Mouse (Mus musculus) adipocyte (in vitro differentiated cells): ENCODE data around the gene Vps51.

Experiments used
- DNase-seq: peaks from one replicate; pipeline ENCODE4 v3.0.0-alpha.2; 2016; ENCODE audit warnings: low spot score

Vps51 gene

DNA sequence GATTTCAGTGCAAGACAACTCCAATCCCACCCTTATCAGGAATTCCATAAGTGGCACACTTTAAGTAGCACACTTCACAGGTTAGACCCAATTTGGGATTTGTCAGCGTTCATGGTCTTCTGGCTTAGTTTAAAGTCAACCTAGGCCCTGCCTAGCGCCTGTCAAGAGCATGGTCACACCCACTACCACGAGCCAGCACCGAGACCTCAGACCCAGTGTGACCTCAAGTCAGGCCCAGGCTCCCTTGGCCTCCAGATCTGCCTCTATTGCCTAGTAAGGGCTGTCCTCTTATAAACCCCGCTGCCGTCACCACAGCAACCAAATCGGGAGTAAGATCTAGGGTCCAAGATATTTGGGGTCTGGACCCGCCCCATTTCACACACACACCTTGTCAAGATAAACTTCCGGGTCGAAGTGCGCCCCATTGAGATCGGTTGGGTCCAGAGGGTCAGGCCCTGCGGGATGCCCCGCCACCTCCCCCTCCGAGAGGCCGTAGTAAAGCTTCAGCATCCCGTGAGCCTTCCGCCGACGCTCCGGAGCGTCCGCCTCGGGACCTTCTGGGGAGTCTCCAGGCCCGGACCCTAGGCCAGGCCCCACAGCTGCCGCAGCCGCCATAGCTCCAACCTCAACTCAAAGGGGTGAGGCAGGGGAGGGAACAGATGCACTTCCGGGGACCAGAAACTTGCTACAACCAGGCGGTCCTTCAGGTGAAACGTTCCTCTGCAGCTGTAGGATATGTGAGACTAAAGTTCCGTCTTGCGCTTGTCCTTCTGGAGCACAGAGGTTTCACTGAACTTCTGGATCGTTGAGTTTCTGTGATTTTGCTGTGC is at the start of gene Vps51:
Gene Vps51, minus strand, starts transcription at position 668 of the 830 bp plus-strand sequence.
- peak; percentile 97 for DNase-seq

DNA sequence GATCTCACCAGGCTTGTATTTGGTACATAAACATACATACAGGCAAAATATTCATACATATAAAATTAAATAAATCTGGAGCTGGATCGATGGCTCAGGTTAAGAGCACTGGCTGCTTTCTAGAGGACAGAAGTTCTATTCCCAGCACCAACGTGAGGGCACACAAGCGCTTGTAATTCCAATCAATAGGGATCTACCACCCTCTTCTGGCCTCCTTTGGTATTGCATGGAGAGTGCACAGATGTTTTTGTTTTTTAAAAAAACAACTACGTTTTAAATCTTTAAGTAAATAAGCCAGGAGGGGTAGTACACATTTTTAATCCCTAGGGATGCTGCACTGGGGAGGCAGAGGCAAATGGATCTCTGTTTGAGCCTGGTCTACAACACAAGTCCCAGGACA is 49.3 kb upstream of the Vps51 start:
- peak; percentile 81 for DNase-seq

DNA sequence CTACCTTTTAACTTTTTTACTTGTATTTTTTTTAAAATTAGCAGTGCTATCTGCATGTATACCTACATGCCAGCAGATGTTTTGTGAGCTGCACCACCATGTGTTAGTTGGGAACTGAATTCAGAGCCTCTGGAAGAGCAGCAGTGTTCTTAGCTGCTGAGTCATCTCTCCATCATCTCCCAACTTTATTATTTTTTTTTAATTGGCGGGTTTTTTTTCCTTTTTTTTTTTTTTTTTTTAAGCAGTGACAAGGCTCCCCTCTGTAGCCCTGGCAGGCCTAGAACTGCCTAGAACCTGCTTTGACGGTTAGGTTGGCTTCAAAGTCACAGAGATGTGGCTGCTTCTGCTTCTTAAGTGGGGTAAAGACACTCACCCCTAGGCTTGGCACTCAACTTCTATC is 47.9 kb upstream of the Vps51 start:
- DNase-seq: peak; percentile 55

DNA sequence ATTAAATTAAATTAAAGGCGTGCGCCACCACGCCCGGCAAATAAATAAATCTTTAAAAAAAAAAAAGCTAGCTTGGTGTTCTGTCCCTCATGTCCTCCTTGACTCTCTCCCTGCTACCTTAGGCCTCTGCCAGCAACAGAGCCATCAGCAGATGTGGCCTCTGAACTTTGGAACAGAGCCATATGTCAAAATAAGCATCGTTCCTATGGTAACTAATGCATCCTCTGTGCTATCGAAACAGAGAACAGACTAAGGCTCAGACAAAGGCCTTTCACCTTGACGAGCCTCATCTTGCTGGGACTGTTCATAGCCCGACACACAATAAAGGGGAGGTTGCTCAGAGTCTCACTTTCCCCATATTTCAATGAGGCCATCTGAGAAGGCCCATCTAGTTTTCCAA is 46.3 kb upstream of the Vps51 start:
- peak; percentile 69 for DNase-seq

DNA sequence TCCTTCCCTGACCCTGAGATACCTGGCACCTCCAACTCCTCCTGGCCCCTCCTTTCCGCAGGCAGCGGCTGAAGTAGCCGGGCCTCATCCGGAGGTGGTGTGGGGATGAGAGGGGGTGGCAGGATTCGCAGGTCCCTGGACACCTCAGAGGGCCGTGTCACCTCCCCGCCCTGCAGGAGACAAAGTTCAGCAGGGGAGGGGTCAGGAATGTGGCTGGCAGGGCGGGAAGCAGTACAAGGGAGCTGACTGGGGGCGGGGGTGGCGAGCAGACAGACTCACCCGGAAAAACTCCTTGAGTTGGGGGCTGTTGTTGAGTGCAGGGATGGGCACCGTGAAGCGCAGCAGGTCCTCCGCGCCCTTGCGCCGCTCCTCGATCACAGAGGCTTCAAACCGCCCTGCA is 44.7 kb upstream of the Vps51 start:
- no peak for DNase-seq

DNA sequence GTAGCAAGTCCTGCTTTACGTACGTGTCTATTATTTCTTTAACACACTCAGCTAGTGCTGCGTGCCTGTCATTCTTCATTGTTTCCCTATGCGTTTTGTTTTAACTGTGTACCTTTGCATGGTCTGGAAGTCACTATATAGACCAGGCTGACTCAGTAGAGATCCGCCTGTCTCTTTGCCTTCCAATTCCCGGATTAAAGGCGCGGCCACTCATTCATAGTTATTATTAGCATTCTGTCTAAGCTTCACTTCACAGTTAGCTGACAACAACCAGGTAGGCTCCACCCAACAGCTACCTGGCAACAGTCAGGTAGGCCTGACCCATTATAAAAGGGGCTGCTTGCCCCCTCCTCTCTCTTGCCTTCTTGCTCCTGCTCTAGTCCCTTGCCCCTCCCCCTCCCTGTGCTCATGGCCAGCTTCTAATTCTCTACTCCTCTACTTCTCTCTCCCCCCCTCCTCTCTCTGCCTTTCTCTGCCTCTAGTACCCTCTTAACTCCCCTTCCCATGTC is 41.7 kb upstream of the Vps51 start:
- DNase-seq: no peak

DNA sequence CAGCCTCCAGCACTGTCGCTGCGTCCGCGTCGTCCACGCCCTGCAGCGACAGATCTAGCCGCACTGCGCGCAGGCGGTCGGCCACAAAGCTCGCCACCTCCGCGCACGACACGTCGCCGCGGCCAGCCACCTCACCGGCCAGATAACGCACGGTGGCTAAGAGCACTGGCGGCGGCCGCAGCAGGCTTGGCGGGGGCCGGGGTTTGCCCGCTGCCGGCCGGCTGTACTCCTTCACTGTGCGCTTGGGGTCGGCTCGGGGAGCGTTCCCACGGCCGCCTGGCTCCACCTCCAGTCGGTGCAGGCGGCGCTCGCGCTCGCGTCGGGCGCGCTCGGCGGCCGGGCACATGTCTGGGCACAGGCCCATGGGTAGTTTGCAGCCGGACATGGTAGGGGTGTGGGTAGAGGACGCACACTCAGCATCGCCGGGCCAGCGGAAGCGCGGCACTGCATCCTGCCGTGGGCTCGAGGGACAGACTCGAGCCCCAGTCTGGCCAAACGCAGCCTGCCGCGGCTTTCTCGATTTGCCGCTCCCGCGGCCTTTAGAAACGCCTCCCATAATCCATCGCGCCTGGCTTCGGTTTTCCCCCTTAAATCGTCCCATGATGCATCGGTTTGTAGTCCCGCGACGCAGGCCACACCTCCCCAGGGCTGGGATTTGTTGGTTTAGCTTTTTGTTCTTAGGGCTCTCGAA is 41.1 kb upstream of the Vps51 start, which contains the start of gene Sac3d1:
Gene Sac3d1, minus strand, starts transcription at position 665 of the 691 bp plus-strand sequence.
- DNase-seq: peak; percentile 96

DNA sequence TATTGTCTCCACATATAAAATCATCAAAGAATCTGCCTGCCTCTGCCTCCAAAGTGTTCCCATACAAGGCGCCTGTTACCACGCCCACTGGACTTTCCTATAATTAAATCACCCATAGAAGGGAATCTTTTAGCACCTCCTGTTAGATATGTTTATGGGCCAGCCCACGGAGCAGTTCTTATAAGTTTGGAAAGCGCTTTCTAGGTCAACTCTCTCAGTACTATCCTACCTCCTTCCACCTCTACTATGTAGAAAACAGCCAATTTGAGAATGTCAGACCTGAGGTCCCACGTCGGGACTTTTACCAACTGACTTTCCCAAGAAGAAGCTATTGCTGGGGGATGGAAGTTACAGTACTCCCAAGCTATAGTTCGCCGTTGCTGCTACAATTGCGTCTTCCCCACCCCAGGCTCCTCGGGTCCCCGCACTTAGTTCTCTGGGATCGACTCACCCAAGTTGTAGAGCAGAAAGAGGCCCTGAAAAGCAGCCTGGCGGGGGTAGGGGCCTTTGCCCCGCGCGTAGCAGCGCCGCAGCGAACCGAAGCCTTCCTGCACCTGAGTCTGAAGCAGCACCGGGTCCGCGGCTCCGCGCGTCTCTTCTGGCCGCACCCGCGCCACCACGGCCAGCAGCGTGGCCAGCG is 40.4 kb upstream of the Vps51 start:
- peak; percentile 26 for DNase-seq

DNA sequence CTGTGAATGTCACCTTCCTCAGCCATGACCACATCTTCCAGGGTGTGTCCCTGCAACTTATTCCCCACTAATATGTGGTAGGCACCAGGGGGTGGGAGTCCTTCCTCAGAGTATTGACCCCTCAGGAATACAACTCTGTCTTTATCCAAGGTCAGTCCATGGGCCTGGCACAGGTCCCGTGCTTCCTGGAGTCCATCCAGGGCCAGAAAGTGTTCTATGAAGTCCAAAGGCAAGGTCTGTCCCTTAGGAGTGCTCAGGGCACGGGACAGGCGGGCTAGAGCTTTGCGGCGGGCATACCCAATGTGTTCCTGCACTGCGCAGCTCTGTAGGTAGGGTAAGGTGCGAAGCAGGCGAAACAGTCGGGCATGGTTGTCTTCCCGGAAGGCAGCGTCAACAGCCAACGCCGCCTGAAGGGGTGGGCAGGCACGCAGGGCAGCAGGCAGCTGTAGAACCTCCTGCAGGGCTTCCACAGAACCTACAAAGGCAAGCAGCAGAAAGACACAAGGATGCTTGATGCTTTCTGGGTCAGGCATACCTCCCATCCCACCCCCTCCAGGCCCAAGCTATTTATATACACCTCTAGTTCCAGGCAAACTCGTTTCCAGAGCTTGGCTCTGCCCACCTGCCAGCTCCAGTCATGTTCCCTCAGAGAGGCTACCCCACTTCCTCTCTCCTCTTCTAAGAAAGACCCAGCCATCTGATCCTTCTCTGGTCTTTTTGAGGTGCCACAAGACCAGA is 39.3 kb upstream of the Vps51 start:
- no peak for DNase-seq

DNA sequence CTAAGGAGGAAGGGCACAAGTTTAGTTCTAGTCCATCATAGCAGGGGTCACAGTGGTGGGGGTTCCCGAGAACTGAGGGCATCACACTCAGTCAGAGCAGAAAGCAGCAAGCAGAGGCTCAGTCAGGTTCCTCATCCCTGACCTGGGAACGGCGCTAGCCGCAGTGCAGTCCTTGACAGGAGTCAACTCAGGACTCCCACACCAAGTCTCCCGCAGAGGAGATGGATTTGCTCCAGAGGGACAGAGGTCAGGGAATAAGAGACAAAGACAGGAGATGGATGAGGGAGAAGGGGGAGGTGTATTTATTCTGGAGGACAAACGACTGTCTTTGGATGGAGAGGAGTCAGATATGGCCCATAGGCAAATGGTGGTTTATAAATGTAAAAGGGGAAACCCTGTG is 36.1 kb upstream of the Vps51 start:
- DNase-seq: no peak

DNA sequence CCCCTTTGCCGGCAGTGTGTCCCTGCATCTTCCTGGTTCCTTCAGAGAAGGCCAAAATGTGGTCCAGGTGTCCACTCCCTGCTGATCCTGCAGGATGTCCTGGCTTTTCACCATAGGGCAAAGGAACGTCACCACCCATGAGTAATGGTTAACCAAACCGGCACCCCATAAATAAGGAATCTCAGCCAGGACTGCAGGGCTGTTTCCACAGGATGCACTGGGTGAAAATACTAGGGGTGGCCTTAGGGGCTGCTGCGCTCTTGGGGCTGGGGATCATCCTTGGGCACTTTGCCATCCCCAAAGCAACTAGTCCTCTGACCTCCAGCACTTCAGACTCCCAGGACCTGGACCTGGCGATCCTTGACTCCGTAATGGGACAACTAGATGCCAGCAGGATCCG is 28.6 kb upstream of the Vps51 start, which contains the start of gene Naaladl1:
Gene Naaladl1, plus strand, starts transcription at position 197 of the 400 bp plus-strand sequence.
- DNase-seq: no peak

DNA sequence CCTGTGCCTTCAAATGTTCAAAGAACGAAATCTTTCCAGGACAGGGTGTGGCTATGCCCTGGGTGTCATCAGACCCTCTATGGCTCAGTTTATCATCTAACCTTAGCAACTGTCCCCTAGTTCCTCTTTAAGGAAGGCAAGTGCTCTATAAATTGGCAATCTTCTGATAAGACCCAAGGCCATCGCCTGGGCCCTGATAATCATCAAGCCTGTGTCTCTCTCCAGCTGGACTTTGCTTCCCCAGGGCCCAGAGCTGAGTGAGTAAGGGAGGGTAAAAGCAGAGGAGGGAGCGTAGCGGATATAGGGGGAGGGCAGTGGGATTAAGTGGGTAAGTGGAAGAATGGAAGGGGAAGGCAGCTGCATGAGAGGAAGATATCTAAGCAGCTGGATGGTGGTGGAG is 27.4 kb upstream of the Vps51 start:
- no peak for DNase-seq

DNA sequence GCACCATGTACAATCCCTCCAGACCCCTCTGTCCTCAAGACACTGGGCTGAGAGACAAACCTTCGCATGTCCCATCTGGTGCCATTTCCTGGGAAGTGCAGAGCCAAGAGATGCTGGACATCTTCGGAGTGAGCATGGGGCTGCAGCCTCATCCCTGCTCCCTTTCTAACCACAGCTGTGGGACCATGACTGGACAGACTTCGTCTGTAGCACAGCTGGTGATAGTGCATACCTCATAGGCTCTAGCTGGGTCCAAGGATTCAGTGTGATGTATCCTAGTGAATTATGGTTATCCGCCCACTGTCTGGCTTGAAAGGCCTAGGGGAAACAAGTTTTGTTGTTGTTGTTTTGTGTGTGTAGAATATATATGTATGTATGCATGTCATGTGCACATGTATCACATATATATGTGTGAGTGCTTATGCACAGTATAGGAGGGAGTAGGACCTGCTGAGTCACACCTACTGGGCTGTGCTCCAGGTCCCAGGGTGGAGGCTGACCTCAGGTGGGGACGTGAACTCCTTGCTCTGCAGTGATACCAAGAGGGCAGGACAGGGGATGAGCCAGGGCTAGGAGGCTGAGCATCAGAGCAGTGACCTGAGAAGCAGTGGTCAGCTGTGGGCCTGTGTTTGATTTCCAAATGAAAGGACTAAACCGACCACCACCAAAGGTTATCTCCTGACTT is 25.3 kb upstream of the Vps51 start:
- no peak for DNase-seq

DNA sequence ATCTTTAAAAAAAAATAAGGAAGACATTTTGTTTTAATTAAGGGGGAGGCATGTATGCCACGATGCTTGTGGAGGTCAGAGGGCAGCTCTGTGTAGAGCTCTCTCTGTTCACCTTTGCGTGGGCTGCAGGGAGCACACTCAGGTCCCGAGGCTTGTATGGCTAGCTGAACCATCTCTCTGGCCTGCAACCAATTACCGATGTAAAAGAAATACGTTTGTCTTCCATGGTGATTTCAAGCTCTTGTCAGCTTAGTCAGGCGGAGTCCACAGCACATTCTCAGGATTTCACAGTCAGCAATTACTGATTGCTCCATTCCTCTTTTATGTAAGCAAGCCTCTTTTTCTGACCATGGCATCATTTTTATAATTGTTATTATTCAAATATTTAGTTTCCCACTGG is 24.2 kb upstream of the Vps51 start:
- no peak for DNase-seq

DNA sequence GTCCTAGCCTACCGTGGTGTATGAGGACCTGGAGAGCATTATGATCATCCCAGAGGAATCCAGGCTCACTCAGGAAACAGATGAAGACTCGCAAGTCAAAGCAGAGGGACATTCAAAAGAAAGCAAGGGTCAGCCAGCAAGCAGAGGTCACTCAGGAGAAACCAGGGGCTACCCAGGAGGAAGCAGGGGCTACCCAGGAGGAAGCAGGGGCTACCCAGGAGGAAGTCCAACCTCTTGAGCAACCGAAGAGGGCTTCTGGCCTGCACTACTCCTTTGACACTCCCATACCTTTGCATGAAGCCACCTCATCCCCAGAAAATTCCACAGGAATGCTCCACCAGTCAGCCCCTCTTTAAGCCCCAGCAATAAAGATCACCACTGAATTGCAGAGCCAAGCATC is 20.8 kb upstream of the Vps51 start:
- no peak for DNase-seq

DNA sequence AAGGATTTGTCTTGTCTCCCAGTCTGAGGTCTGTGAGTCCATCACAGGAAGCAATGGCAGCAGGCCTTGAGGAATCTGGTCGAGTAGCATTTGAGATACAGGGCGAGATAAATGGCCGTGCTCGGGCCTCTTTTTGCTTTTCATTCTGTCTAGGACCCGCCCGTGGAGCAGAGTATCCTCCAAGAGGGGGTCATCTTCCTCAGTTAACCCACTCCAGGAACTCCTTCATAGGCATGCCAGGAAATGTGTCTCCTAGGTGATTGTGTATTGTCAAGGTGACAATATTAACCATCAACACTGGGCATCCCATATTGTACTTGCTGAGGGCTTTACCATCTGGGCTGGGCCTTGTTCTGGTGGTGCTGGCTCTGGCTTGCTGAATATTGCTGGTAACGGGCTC is 17.1 kb upstream of the Vps51 start, which contains the start of gene AC131692.1:
Gene AC131692.1, plus strand, starts transcription at position 301 of the 400 bp plus-strand sequence.
- DNase-seq: no peak

DNA sequence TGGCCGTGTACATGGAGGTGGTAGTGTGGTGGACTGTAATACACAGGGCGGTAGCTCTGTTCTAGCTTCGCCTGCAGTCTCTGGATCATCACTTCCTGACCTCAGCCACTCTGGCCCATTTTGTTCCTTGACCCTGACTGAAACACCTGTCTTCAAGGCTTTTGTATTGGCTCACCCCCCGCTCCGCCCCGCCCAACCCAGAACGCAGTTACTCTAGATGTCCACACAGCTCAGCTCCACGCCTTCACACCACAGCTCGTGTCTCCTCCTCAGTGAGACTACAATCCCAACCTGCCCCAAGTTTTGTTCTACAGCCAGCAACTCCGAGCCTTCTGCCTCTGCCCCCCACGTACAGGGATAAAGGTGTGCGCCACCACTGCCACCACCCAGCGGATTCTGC is 11.8 kb upstream of the Vps51 start:
- DNase-seq: no peak

DNA sequence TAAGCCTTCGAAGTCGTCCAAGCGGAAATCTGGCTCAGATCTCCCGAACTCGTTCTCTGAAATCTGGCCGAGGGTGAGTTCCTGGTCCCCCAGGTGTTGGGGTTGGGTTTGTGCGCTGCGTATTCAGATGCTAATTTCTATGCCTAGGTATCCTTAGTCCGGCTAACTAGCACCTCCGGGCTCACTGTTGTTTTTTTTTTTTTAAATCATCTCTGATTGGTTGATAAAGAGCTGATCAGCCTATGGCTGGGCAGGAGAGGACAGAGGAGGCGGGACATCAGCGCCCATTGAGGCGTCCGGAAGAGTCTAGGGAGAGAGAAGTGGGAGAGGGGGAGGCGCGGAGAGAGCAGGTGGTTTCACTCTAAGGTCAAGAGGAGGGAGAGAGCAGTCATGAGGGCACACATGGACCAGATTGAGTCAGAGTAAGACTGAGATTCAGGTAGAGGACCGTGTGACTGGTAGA is 8.4 kb upstream of the Vps51 start:
- DNase-seq: peak; percentile 76

DNA sequence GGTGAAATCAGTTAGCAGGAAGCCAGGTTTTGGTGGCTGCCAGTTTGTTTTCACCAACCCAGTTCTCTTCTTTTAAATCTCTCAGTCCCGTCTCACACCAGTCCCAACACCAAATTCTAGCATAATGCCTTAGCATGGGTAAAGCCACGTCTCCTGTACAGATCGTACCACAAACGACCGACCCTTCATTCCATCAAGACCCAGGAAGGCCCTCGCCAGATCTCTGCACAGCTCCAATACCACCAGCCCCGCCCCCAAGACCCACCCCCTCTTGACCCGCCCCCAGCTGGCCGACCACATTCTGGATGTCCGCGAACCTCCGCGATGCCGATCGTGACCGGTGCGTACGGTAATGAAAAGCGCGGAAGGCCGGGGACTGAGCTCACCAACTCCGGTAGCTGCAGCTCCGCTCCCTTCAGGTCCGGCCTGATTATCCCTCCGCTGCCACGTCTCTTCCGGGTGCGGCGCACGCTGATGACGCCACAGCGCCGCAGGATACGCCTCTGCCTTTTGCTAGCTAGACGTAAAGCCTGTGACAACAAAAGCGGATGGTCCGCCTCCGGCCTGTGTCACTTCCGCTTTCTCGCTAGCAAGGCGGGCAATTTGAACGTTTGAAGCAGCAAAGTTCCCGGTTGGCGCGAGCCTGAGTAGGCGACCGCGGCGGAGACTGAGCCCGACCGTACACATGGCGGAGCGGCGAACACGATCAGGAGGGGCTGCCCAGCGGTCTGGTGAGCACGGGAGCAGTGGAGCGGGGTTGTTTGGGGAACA is 7.6 kb upstream of the Vps51 start, which contains the start of the genes Zfpl1 and Cdca5:
Gene Zfpl1, minus strand, starts transcription at position 479 of the 771 bp plus-strand sequence.
Gene Cdca5, plus strand, starts transcription at position 506 of the 771 bp plus-strand sequence.
- peak; percentile 99 for DNase-seq

DNA sequence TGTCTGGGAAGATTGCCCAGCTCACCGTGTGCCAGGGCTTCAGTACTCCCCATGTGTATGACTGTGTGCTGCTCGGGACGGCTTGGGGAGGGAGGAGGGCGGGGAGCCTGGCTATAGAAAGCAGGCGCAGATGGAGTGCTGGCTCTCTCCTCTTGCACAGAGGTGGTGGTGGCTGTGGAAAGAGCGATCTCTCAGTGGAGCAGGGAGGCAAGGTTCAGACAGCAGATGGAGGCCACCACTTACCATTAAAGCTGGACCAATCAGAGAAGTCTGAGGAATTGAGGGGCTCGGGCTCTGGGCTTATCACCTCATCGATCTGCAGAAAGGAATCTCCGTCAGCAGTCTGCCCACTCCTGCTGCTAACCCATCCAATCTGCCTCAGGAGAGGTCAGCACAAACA is 5.1 kb upstream of the Vps51 start, which contains the start of gene Gm28374:
Gene Gm28374, minus strand, starts transcription at position 101 of the 400 bp plus-strand sequence.
- DNase-seq: no peak
